Mouse (Mus musculus) embryonic facial prominence, embryonic 14.5 days (tissue): ENCODE results near the gene Coro1a. TPM values are rescaled to one million over a fixed set of nuclear protein-coding genes. Genes with fewer than 3 reads are reported as not detected.

Source experiments
- polyA plus RNA-seq: library from polyadenylated mRNA; unstranded; fragments of >200 nt; fragmentation: Nextera tagmentation; extraction: Ambion mirVana; gene quantifications from 2 replicates; pipeline ENCODE4 v1.2.1, GENCODE M21; 2014

Gene Coro1a
- polyA plus RNA-seq, 1 experiment from 2014 or later, result 45.2 TPM

Other genes starting within 250 kb of the Coro1a start
- 235 and 334 TPM in 2 replicates for gene Atp2a1, start 244.7 kb downstream of the Coro1a start, polyA plus RNA-seq
- 44.3 and 46.3 TPM in 2 replicates for gene Sh2b1, start 232.4 kb downstream of the Coro1a start, polyA plus RNA-seq
- gene Tufm, start 220.4 kb downstream of the Coro1a start, polyA plus RNA-seq, result 127 and 130 TPM in 2 replicates
- gene Atxn2l, start 204.3 kb downstream of the Coro1a start, polyA plus RNA-seq, result 49.8 and 54.8 TPM in 2 replicates
- gene Eif3c, start 141.4 kb downstream of the Coro1a start, polyA plus RNA-seq, result 158 and 167 TPM in 2 replicates
- gene Apobr, start 122.8 kb downstream of the Coro1a start, polyA plus RNA-seq, result 0.97 and 1.8 TPM in 2 replicates
- gene Cln3, start 122.0 kb downstream of the Coro1a start, polyA plus RNA-seq, result 27.8 and 31.8 TPM in 2 replicates
- not detected in 2 replicates for gene Il27, start 112.8 kb downstream of the Coro1a start, polyA plus RNA-seq
- gene Nupr1, start 76.9 kb downstream of the Coro1a start, polyA plus RNA-seq, result 29.3 and 39.9 TPM in 2 replicates
- 40.8 and 45.4 TPM in 2 replicates for gene Sgf29, start 58.5 kb downstream of the Coro1a start, polyA plus RNA-seq
- gene Sult1a1, start 31.4 kb downstream of the Coro1a start, polyA plus RNA-seq, result 13.5 and 17.9 TPM in 2 replicates
- 108 and 130 TPM in 2 replicates for gene Bola2, start 12.4 kb downstream of the Coro1a start, polyA plus RNA-seq
- 5.3 and 6.4 TPM in 2 replicates for gene Slx1b, start 12.0 kb downstream of the Coro1a start, polyA plus RNA-seq
- gene Mapk3, start 51.8 kb upstream of the Coro1a start, polyA plus RNA-seq, result 61.9 and 62.3 TPM in 2 replicates
- gene Gdpd3, start 58.5 kb upstream of the Coro1a start, polyA plus RNA-seq, result 2.1 and 5.1 TPM in 2 replicates
- 117 and 123 TPM in 2 replicates for gene Ypel3, start 69.2 kb upstream of the Coro1a start, polyA plus RNA-seq
- gene Tbx6, start 73.7 kb upstream of the Coro1a start, polyA plus RNA-seq, result 0.24 and 0.35 TPM in 2 replicates
- 214 and 256 TPM in 2 replicates for gene Ppp4c, start 84.7 kb upstream of the Coro1a start, polyA plus RNA-seq
- gene Fam57b, start 89.9 kb upstream of the Coro1a start, polyA plus RNA-seq, result 1.1 and 1.9 TPM in 2 replicates
- not detected in 2 replicates for gene 4930451I11Rik, start 123.9 kb upstream of the Coro1a start, polyA plus RNA-seq
- 1.7 and 2.0 TPM in 2 replicates for gene Doc2a, start 139.6 kb upstream of the Coro1a start, polyA plus RNA-seq
- gene Hirip3, start 154.2 kb upstream of the Coro1a start, polyA plus RNA-seq, result 13.2 and 14.8 TPM in 2 replicates
- 75.0 and 86.1 TPM in 2 replicates for gene Ino80e, start 154.6 kb upstream of the Coro1a start, polyA plus RNA-seq
- gene Taok2, start 176.9 kb upstream of the Coro1a start, polyA plus RNA-seq, result 29.1 and 31.9 TPM in 2 replicates
- 30.2 and 33.2 TPM in 2 replicates for gene Tmem219, start 215.1 kb upstream of the Coro1a start, polyA plus RNA-seq
- 13.7 and 16.8 TPM in 2 replicates for gene Kctd13, start 221.1 kb upstream of the Coro1a start, polyA plus RNA-seq
- 0.29 and 0.61 TPM in 2 replicates for gene Asphd1, start 241.8 kb upstream of the Coro1a start, polyA plus RNA-seq
- gene Sez6l2, start 242.8 kb upstream of the Coro1a start, polyA plus RNA-seq, result 1.6 and 2.1 TPM in 2 replicates